Mouse (Mus musculus): ENCODE results near the gene Iqcc. TPM values are rescaled to one million over a fixed set of nuclear protein-coding genes. Genes with fewer than 3 reads are reported as not detected.

Iqcc gene
- polyA plus RNA-seq, 1 experiment, result 78.8 TPM

DNA sequence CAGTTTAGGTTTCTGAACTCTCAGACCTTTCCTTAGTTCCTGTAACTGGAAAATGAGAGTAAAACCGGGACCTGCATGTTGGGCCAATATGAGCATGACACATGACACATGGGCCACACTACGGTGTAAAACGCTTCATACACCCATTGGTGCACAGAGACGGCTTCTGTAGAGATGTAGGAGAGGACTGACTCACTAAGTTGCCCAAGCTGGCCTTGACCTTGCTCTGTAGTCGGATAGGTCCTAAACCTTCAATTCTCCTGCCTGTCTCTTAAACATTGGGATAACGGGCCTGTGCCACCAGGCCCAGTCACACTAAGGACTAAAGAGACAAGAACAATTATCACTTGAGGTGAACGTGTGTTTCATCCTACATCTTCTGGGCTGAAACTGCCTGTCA lies 50.5 kb downstream of the Iqcc start:
- Histone ChIP-seq H3K27ac (ENCODE audit: control insufficient read depth, insufficient read depth, low read length) (no peak overlapping the region), H3K4me1 (replicated peaks; ENCODE audit: control insufficient read depth, insufficient read depth, low read length) (peaks cover 70% of the 10 kb centered on the region), H3K4me3 (ENCODE audit: control insufficient read depth, insufficient read depth, low read length) (no peak overlapping the region), H3K27me3 (ENCODE audit: control insufficient read depth, insufficient read depth, low read length) (no peaks in the 10 kb centered on the region), H3K36me3 (ENCODE audit: control insufficient read depth, insufficient read depth, low read length) (peaks cover 17% of the 10 kb centered on the region)
- TF ChIP-seq POLR2A (IDR thresholded peaks at IDR 0.05; ENCODE audit: control insufficient read depth, extremely low read depth, insufficient read depth, low read length, poor library complexity) (no peak), CTCF (IDR thresholded peaks at IDR 0.05; ENCODE audit: borderline replicate concordance, control insufficient read depth, extremely low read depth, insufficient read depth, low read length, poor library complexity) (no peak)
- no peak for DNase-seq
- 95% methylated on average over 7 of the region's 7 CpGs for WGBS

DNA sequence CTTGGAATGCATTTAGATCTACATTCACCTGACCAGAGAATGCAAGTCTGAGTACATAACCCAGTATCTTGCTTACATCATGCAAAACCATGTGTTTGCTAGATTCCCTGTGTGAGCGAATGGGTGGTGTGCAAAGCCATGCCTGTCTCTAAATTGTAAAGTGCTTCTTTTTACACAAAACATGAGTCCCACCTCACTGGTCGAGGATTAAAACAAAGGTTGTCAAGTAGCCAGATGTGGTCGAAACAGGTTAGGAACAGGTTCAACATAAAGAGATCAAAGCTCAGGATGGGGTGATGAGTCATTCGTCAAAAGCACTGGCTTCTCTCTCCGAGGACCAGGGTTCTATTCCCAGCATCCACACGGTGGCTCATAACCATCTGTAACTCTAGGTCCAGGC lies 53.8 kb downstream of the Iqcc start:
- H3K27ac ChIP-seq (ENCODE audit: control insufficient read depth, insufficient read depth, low read length), result no peak overlapping the region
- no peaks in the 10 kb centered on the region for H3K27me3 ChIP-seq (ENCODE audit: control insufficient read depth, insufficient read depth, low read length)
- WGBS, result 49% methylated on average over 6 of the region's 6 CpGs
- H3K4me1 ChIP-seq (replicated peaks; ENCODE audit: control insufficient read depth, insufficient read depth, low read length), result peaks cover 53% of the 10 kb centered on the region
- no peak overlapping the region for H3K4me3 ChIP-seq (ENCODE audit: control insufficient read depth, insufficient read depth, low read length)
- TF ChIP-seq POLR2A (IDR thresholded peaks at IDR 0.05; ENCODE audit: control insufficient read depth, extremely low read depth, insufficient read depth, low read length, poor library complexity), result no peak
- TF ChIP-seq CTCF (IDR thresholded peaks at IDR 0.05; ENCODE audit: borderline replicate concordance, control insufficient read depth, extremely low read depth, insufficient read depth, low read length, poor library complexity), result no peak
- H3K36me3 ChIP-seq (ENCODE audit: control insufficient read depth, insufficient read depth, low read length), result peaks cover 20% of the 10 kb centered on the region
- no peak for DNase-seq

Other genes with a start within 250 kb of the Iqcc start
- 3.3 and 3.6 TPM in 2 replicates for gene Zbtb8a, start 241.0 kb downstream of the Iqcc start, polyA plus RNA-seq (2012; rRNA removed)
- gene Zbtb8b, start 178.2 kb downstream of the Iqcc start, polyA plus RNA-seq (2012; rRNA removed), result 0.20 and 0.36 TPM in 2 replicates
- 21.5 and 27.1 TPM in 2 replicates for gene Bsdc1, start 157.5 kb downstream of the Iqcc start, polyA plus RNA-seq (2012; rRNA removed)
- not detected in 2 replicates for gene Tssk3, start 128.1 kb downstream of the Iqcc start, polyA plus RNA-seq (2012; rRNA removed)
- 0.92 and 1.1 TPM in 2 replicates for gene Fam229a, start 127.9 kb downstream of the Iqcc start, polyA plus RNA-seq (2012; rRNA removed)
- 152 and 190 TPM in 2 replicates for gene Marcksl1, start 105.5 kb downstream of the Iqcc start, polyA plus RNA-seq (2012; rRNA removed)
- 198 and 201 TPM in 2 replicates for gene Hdac1, start 76.4 kb downstream of the Iqcc start, polyA plus RNA-seq (2012; rRNA removed)
- 1,584 and 1,845 TPM in 2 replicates for gene Lck, start 45.5 kb downstream of the Iqcc start, polyA plus RNA-seq (2012; rRNA removed)
- gene Fam167b, start 40.5 kb downstream of the Iqcc start, polyA plus RNA-seq (2012; rRNA removed), result 2.6 and 3.0 TPM in 2 replicates
- 331 and 350 TPM in 2 replicates for gene Eif3i, start 18.5 kb downstream of the Iqcc start, polyA plus RNA-seq (2012; rRNA removed)
- 243 and 257 TPM in 2 replicates for gene Tmem234, start 18.4 kb downstream of the Iqcc start, polyA plus RNA-seq (2012; rRNA removed)
- 4.9 and 7.0 TPM in 2 replicates for gene Dcdc2b, start 4.8 kb downstream of the Iqcc start, polyA plus RNA-seq (2012; rRNA removed)
- gene Ccdc28b, start 4.8 kb upstream of the Iqcc start, polyA plus RNA-seq (2012; rRNA removed), result 34.8 and 35.3 TPM in 2 replicates
- gene Txlna, start 22.0 kb upstream of the Iqcc start, polyA plus RNA-seq (2012; rRNA removed), result 70.1 and 70.8 TPM in 2 replicates
- 32.5 and 34.2 TPM in 2 replicates for gene Kpna6, start 53.7 kb upstream of the Iqcc start, polyA plus RNA-seq (2012; rRNA removed)
- gene Tmem39b, start 77.7 kb upstream of the Iqcc start, polyA plus RNA-seq (2012; rRNA removed), result 68.1 and 69.6 TPM in 2 replicates
- 126 and 209 TPM in 2 replicates for gene Khdrbs1, start 123.2 kb upstream of the Iqcc start, polyA plus RNA-seq (2012; rRNA removed)
- 59.5 and 71.6 TPM in 2 replicates for gene Ptp4a2, start 192.1 kb upstream of the Iqcc start, polyA plus RNA-seq (2012; rRNA removed)

All from thymus, adult 2 months (tissue).